Mouse (Mus musculus): ENCODE measurements at regions not wholly inside any gene's neighbourhood (a gene's known extent, or its start where the extent isn't known, plus 50 kb on each side); places are given as distances from the start of the nearest gene placed in this dataset.

DNA sequence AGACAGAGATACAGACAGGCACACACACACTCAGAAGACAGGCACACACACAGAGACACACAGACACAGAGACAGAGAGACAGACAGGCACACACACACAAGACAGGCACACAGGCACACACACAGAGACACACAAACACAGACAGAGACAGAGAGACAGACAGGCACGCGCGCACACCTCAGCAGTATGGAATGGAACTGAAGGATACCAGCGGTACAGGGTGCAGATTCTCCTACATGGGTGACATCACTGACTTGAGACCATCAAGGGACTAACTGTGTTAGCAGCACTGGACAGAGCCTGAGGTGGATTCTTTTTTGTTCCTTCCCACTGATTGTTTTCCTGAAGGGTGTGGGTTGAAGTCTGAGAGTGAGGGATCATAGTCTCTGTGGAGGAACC, 129.1 kb upstream of the Runx1 start:
- TF ChIP-seq CTCF (IDR thresholded peaks at IDR 0.05; ENCODE audit: borderline replicate concordance, control insufficient read depth, extremely low read depth, insufficient read depth, low read length, poor library complexity) (no peak), POLR2A (IDR thresholded peaks at IDR 0.05; ENCODE audit: control insufficient read depth, extremely low read depth, insufficient read depth, low read length, poor library complexity) (no peak)
